Mouse (Mus musculus) left cerebral cortex, adult 9 months (tissue): ENCODE results near the gene Dnlz.
A peak's percentile ranks its signal among the peaks of the same experiment; 100 is the strongest.

Experiments
- DNase-seq, 2 experiments: peaks; one replicate each; pipeline ENCODE4 v3.0.0; 2022; ENCODE audit warnings: low spot score in 2 of 2

Gene Dnlz

GRCm38 (mm10) chr2:26299336-26299735 is 52.6 kb downstream of the Dnlz start:
- no peak for DNase-seq

GRCm38 (mm10) chr2:26298856-26299230 is 53.1 kb downstream of the Dnlz start:
- peak in 1 of 2 experiments; percentile 48 for DNase-seq

DNA sequence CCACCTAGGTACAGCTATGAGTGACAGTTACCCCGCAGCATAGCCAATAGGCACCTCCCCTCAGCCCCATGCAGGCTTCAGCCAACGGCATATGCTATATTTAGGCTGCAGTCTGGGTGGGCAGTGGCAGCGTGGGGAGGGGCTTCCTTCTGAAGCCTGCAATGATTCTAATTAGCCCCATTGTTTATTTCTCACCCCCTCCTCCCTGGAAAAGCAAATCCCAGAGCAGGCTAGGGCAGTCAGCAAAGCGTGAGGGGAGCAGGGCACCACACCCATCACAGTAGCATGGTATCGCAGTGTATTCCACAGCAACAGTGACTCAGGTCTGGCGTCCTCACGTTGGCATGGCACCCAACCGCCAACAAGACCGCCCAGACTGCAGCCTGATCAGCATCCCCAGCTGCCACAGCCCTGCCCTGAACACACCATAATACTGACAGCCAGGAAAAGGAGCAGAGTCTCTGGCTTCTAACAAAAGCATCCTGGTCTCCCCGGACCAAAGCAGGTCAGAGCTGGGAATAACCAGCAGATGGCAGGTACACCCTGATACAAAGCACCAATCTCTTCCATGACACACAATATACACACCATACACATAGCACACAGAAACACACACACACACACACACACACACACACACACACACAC is 53.6 kb downstream of the Dnlz start:
- peak; percentile 67 to 80 for DNase-seq
